Mouse (Mus musculus) heart, adult 2 months (tissue): ENCODE measurements around the gene Pdgfb. TPM values are rescaled to one million over a fixed set of nuclear protein-coding genes. Genes with fewer than 3 reads are reported as not detected.

Source experiments
- DNase-seq, 2 experiments: peaks; one replicate each; pipeline ENCODE4 v3.0.0; 2021
- H3K27ac ChIP-seq: fragments of 200-600 bp; 2 replicates; pipeline ENCODE4 v1.8.1; 2022
- H3K27me3 ChIP-seq: fragments of 200-500 bp; 2 replicates; pipeline ENCODE4 v1.6.1; 2012; ENCODE audit warnings: mild to moderate bottlenecking, low read length, inconsistent platforms, mixed read lengths; ENCODE audit not compliant: control insufficient read depth, insufficient read depth
- H3K36me3 ChIP-seq: fragments of 200-500 bp; 2 replicates; pipeline ENCODE4 v1.6.1; 2012; ENCODE audit warnings: low read length, inconsistent platforms; ENCODE audit not compliant: control insufficient read depth, insufficient read depth
- H3K4me1 ChIP-seq: fragments of 200-500 bp; 2 replicates; pipeline ENCODE4 v1.6.1; 2011; ENCODE audit warnings: low read length; ENCODE audit not compliant: control insufficient read depth, insufficient read depth
- H3K4me3 ChIP-seq: fragments of 200-600 bp; 2 replicates; pipeline ENCODE4 v1.8.1; 2022
- H3K79me2 ChIP-seq: fragments of 200-500 bp; replicated peaks from 2 replicates; pipeline ENCODE4 v1.6.1; 2012; ENCODE audit warnings: mild to moderate bottlenecking, inconsistent platforms, low read length, moderate library complexity, mixed read lengths; ENCODE audit not compliant: control insufficient read depth, insufficient read depth
- H3K9ac ChIP-seq: fragments of 200-500 bp; 2 replicates; pipeline ENCODE4 v1.6.1; 2012; ENCODE audit warnings: low read depth, mild to moderate bottlenecking, control low read depth, inconsistent platforms, low read length, mixed read lengths
- CTCF ChIP-seq: fragments of 200-600 bp; IDR thresholded peaks from 2 replicates; pipeline ENCODE4 v1.8.1; 2022; ENCODE audit warnings: antibody characterized with exemption, mild to moderate bottlenecking, moderate library complexity
- EP300 ChIP-seq: fragments of 200-500 bp; IDR thresholded peaks from 2 replicates; pipeline ENCODE4 v1.6.1; 2011; ENCODE audit warnings: low read depth, low read length, control low read depth; ENCODE audit not compliant: insufficient read depth
- POLR2A ChIP-seq: fragments of 200-500 bp; IDR thresholded peaks from 2 replicates; pipeline ENCODE4 v1.6.1; 2011; ENCODE audit warnings: mild to moderate bottlenecking, low read depth, low read length, control low read depth; ENCODE audit not compliant: insufficient read depth
- WGBS: fragments of 180-500 bp; shearing (Covaris S2); methylation state at CpG from one replicate; pipeline ENCODE4 v1.1.7; 2018; 5-methylcytosine and 5-hydroxymethylcytosine counted together
- intact Hi-C: fragments of 180-260 bp; cut with DNase I; formaldehyde crosslinking; loops from one replicate; pipeline ENCODE4 v1.15.1; 2025
- polyA plus RNA-seq: library from polyadenylated mRNA; depleted of rRNA; stranded (reverse); fragments of >200 nt; gene quantifications from 2 replicates; pipeline ENCODE4 v1.2.3, GENCODE M21; 2012
- total RNA-seq, 2 experiments: library from RNA; stranded (reverse); gene quantifications; 2 replicates each; pipeline ENCODE4 v1.2.3; 2021

The Pdgfb gene
- total and polyA plus RNA-seq, 3 experiments = 27.1 to 32.6 (median 27.3) TPM

- Histone ChIP-seq H3K9ac (no peak overlapping the region), H3K4me1 (peaks cover 27% of the 10 kb centered on the region), H3K36me3 (no peaks in the 10 kb centered on the region), H3K79me2 (no peaks in the 10 kb centered on the region), H3K27me3 (no peaks in the 10 kb centered on the region), H3K27ac (peak overlapping the region; percentile 76), H3K4me3 (no peak overlapping the region)
- peak in 1 of 2 experiments; percentile 62 for DNase-seq
- TF ChIP-seq EP300 (0 out of 2 replicates have a peak, but pooled peaks have one; percentile 38), POLR2A (no peak; the same call in 1 of the 2 replicates), CTCF (no peak)
- WGBS = 30% methylated on average over 11 of the region's 11 CpGs
- intact Hi-C loops = no loop called here
Observed at GRCm38 (mm10) chr15:80024331-80025313, 9.8 kb upstream of the Pdgfb start.

DNA sequence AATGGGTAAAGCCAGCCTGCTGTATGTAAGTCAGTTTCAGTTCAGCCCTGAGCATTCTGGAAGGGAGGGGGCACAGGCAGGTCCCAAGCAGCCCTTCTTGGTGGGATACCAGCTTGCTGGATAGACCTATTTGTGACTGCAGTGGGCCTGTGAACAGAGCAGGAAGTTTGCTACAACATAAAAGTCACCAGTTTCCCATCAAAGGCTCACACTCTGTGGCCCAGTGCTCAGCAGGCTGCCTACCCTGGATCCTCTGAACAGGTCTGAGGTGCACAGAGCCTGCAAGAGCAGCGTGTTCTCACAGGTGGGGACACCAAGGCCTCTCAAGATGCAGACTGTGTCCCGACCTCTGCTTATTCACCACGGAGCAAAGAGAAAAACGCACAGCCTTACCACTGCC lies 5.7 kb upstream of the Pdgfb start:
- Histone ChIP-seq H3K27me3 (no peaks in the 10 kb centered on the region), H3K9ac (no peak overlapping the region), H3K27ac (peak overlapping the region; percentile 66), H3K4me3 (no peak overlapping the region), H3K36me3 (no peaks in the 10 kb centered on the region), H3K4me1 (peaks cover 15% of the 10 kb centered on the region), H3K79me2 (no peaks in the 10 kb centered on the region)
- intact Hi-C loops = no loop called here
- WGBS = 81% methylated on average over 4 of the region's 4 CpGs
- no peak for TF ChIP-seq POLR2A
- no peak for TF ChIP-seq EP300
- TF ChIP-seq CTCF = no peak
- no peak for DNase-seq

DNA sequence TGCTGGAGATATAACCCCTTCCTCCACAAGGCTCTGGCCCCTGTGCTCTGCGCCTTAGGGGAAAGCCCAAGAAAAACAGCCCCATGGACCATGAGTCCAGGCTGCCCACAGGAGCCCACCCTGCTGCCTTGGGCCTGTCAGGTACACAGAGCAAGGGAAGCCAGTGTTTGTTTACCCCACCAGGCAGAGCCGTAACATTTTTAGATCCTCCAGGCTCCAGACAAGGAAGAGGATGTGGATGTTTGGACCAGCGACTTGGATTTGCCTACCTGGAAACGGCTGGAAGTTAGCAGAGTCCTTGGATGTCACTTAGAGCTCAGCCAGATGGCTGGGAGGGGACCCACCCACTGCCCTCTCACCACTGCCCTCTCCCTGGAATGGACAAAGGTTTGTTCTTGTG lies 4.8 kb upstream of the Pdgfb start:
- Histone ChIP-seq H3K9ac (no peak overlapping the region), H3K27me3 (no peaks in the 10 kb centered on the region), H3K27ac (peak overlapping the region; percentile 66), H3K4me3 (no peak overlapping the region), H3K4me1 (peaks cover 7% of the 10 kb centered on the region), H3K79me2 (no peaks in the 10 kb centered on the region), H3K36me3 (no peaks in the 10 kb centered on the region)
- intact Hi-C loops = no loop called here
- TF ChIP-seq CTCF (no peak), POLR2A (no peak), EP300 (no peak)
- DNase-seq = no peak
- 57% methylated on average over 4 of the region's 4 CpGs for WGBS

DNA sequence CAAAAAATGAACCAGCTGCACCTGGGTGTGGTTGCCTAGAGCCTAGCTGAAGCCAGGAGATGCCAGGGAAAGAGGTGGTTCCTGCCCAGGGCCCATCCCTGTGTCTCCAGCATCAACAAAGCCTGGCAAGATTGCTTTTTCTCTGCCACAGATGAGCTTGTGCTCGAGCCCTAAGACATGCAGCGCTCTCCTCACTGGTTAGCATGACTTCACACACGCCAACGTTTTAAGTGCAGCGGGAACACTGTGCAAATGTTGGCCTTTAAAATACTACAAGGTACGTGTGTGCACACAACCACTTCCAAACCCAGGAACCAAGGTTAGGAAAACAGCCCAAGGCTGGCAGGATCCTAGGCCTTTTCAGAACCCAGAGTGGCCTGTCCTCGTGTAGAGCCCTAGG lies 4.4 kb upstream of the Pdgfb start:
- intact Hi-C loops = no loop called here
- Histone ChIP-seq H3K79me2 (no peaks in the 10 kb centered on the region), H3K27me3 (no peaks in the 10 kb centered on the region), H3K4me3 (no peak overlapping the region), H3K36me3 (no peaks in the 10 kb centered on the region), H3K27ac (peak overlapping the region; percentile 66), H3K4me1 (peaks cover 4% of the 10 kb centered on the region), H3K9ac (no peak overlapping the region)
- 82% methylated on average over 7 of the region's 7 CpGs for WGBS
- no peak for DNase-seq
- TF ChIP-seq POLR2A = no peak
- no peak for TF ChIP-seq CTCF
- no peak for TF ChIP-seq EP300

DNA sequence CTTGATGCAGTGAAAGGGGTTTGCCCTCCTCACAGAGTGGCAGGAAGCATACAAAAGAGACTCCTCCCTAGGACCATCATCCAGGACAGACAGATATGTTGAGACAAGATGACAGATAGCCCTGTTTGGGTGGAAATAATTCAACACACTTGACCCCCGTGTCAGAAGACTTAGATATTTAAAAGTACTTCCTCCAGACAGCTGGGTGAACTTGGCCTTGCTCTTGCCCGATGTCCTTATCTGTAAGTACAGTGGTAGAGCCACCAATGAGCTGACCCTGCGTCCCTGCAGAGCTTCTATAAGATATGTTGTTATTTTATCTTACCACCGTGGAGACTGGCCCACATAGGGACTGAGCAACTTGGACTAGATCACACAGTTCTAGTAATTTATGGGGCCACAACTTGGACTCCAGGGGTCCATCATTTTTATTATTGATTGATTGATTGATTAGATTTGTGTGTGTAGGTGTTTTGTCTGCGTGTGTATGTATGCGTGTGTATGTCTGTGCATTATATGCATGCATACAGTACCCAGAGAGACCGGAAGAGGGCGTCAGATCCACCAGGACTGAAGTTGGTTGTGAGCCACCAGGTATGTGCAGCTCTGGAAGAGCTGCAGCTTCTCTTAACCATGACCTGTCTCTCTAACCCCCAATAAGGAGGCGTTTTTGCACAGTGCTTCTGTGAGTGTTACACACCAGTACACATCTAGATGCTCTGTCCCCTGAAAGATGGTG lies 2.0 kb upstream of the Pdgfb start:
- no peak overlapping the region for H3K27ac ChIP-seq
- WGBS = 83% methylated on average over 9 of the region's 9 CpGs
- TF ChIP-seq POLR2A = no peak
- no peak for TF ChIP-seq EP300
- no peak for TF ChIP-seq CTCF
- peaks cover 5% of the 10 kb centered on the region for H3K79me2 ChIP-seq
- peaks cover 4% of the 10 kb centered on the region for H3K4me1 ChIP-seq
- intact Hi-C loops = no loop called here
- H3K36me3 ChIP-seq = no peaks in the 10 kb centered on the region
- no peak for DNase-seq
- peaks cover 1% of the 10 kb centered on the region; the same call in 1 of the 2 replicates for H3K27me3 ChIP-seq
- H3K9ac ChIP-seq = no peak overlapping the region
- no peak overlapping the region for H3K4me3 ChIP-seq
